Mouse (Mus musculus) hindbrain, postnatal 0 days (tissue): ENCODE measurements at regions not wholly inside any gene's neighbourhood (a gene's known extent, or its start where the extent isn't known, plus 50 kb on each side); places are given as distances from the start of the nearest gene placed in this dataset.
A peak's percentile ranks its signal among the peaks of the same experiment; 100 is the strongest.

Source experiments
- ATAC-seq: fragments of 200-750 bp; cut with Nextera tagmentation; 2 replicates; pipeline ENCODE4 v1.8.0; 2017; ENCODE audit warnings: mild to moderate bottlenecking, moderate TSS enrichment, moderate library complexity
- DNase-seq: peaks from one replicate; pipeline ENCODE4 v3.0.0-alpha.2; 2015; ENCODE audit warnings: low spot score
- H3K27ac ChIP-seq: fragments of 300-500 bp; sonication (generic); 2 replicates; pipeline ENCODE4 v1.5.1; 2014; ENCODE audit warnings: mild to moderate bottlenecking
- H3K27me3 ChIP-seq: fragments of 300-500 bp; sonication (generic); 2 replicates; pipeline ENCODE4 v1.6.1; 2014; ENCODE audit warnings: low read length, mixed read lengths; ENCODE audit not compliant: insufficient read depth
- H3K36me3 ChIP-seq: fragments of 300-500 bp; sonication (generic); 2 replicates; pipeline ENCODE4 v1.6.1; 2014; ENCODE audit warnings: low read length, mixed read lengths; ENCODE audit not compliant: insufficient read depth
- H3K4me1 ChIP-seq: fragments of 300-500 bp; sonication (generic); 2 replicates; pipeline ENCODE4 v1.6.1; 2014; ENCODE audit warnings: antibody characterized with exemption, low read length, mixed read lengths; ENCODE audit not compliant: insufficient read depth
- H3K4me2 ChIP-seq: fragments of 300-500 bp; sonication (generic); 2 replicates; pipeline ENCODE4 v1.6.1; 2014; ENCODE audit warnings: low read depth, mild to moderate bottlenecking, low read length, moderate library complexity, mixed read lengths
- H3K4me3 ChIP-seq: fragments of 300-500 bp; sonication (generic); 2 replicates; pipeline ENCODE4 v1.5.1; 2014; ENCODE audit warnings: low read length
- H3K9ac ChIP-seq: fragments of 300-500 bp; sonication (generic); replicated peaks from 2 replicates; pipeline ENCODE4 v1.6.1; 2014; ENCODE audit warnings: mild to moderate bottlenecking, low read length, moderate library complexity, mixed read lengths
- H3K9me3 ChIP-seq: fragments of 300-500 bp; sonication (generic); 2 replicates; pipeline ENCODE4 v1.6.1; 2016; ENCODE audit warnings: low read length, mixed read lengths
- CTCF ChIP-seq: IDR thresholded peaks from 2 replicates; pipeline ENCODE4 v1.5.1; 2016; ENCODE audit warnings: antibody characterized with exemption, control low read depth, low read depth
- WGBS: fragments of 180-500 bp; shearing (Covaris S2); extraction: QIAGEN DNeasy Blood & Tissue Kit; methylation state at CpG from one replicate; pipeline ENCODE4 v1.1.7; 2014; 5-methylcytosine and 5-hydroxymethylcytosine counted together

GRCm38 (mm10) chr13:115451244-115451643 lies 349.5 kb upstream of the Itga1 start:
- Histone ChIP-seq H3K36me3 (no peaks in the 10 kb centered on the region), H3K27me3 (no peaks in the 10 kb centered on the region), H3K4me1 (no peaks in the 10 kb centered on the region), H3K4me3 (no peak overlapping the region), H3K27ac (no peak overlapping the region), H3K9me3 (no peaks in the 10 kb centered on the region), H3K4me2 (no peak overlapping the region), H3K9ac (no peak overlapping the region)
- DNase-seq: peak; percentile 63
- no peak for ATAC-seq
- TF ChIP-seq CTCF: peak; percentile 77
- 10% methylated on average over 1 of the region's 1 CpGs for WGBS

- H3K27ac ChIP-seq: no peak overlapping the region
- 41% methylated on average over 12 of the region's 12 CpGs for WGBS
- no peaks in the 10 kb centered on the region for H3K36me3 ChIP-seq
- H3K4me2 ChIP-seq: no peak overlapping the region
- H3K4me1 ChIP-seq: no peaks in the 10 kb centered on the region
- no peak for TF ChIP-seq CTCF
- no peaks in the 10 kb centered on the region for H3K27me3 ChIP-seq
- ATAC-seq (peak; percentile 43; the same call in 1 of the 2 replicates), DNase-seq (peak; percentile 40)
- H3K9me3 ChIP-seq: no peaks in the 10 kb centered on the region
- H3K4me3 ChIP-seq: no peak overlapping the region
- H3K9ac ChIP-seq: no peak overlapping the region
Measured at GRCm38 (mm10) chr13:115427091-115428033, 325.6 kb upstream of the Itga1 start.

GRCm38 (mm10) chr13:115425610-115426562 lies 324.1 kb upstream of the Itga1 start:
- ATAC-seq (peak; percentile 49), DNase-seq (peak; percentile 55)
- Histone ChIP-seq H3K9ac (no peak overlapping the region), H3K4me3 (no peak overlapping the region), H3K4me1 (no peaks in the 10 kb centered on the region), H3K36me3 (no peaks in the 10 kb centered on the region), H3K9me3 (no peaks in the 10 kb centered on the region), H3K4me2 (no peak overlapping the region), H3K27ac (no peak overlapping the region), H3K27me3 (no peaks in the 10 kb centered on the region)
- TF ChIP-seq CTCF: no peak
- 51% methylated on average over 8 of the region's 8 CpGs for WGBS

DNA sequence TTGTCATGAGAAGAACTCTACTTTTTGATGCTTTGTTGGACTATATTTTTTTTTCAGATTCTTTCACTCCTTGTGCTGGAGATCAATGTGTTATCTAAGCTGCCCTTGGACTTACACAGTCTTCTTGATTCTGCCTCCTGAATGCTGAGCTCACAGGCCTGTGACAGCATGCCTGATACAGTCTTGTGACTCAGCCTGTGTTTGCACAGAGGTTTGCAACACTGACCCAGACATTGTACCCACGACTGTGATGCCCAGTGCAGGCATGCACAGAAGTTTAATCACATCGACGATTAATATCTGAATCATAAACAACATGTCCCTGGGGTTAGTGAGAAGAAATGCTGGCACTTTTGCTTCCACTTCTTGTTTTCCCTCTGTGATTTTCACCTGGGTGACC lies 322.0 kb upstream of the Itga1 start:
- DNase-seq: no peak
- Histone ChIP-seq H3K9me3 (no peaks in the 10 kb centered on the region), H3K4me2 (no peak overlapping the region), H3K27ac (no peak overlapping the region), H3K27me3 (no peaks in the 10 kb centered on the region), H3K4me3 (no peak overlapping the region), H3K36me3 (no peaks in the 10 kb centered on the region), H3K9ac (no peak overlapping the region), H3K4me1 (no peaks in the 10 kb centered on the region)
- ATAC-seq: no peak
- 77% methylated on average over 3 of the region's 3 CpGs for WGBS
- no peak for TF ChIP-seq CTCF

- H3K4me2 ChIP-seq: no peak overlapping the region
- no peaks in the 10 kb centered on the region for H3K4me1 ChIP-seq
- H3K9me3 ChIP-seq: no peaks in the 10 kb centered on the region
- DNase-seq (peak; percentile 41), ATAC-seq (0 out of 2 replicates have a peak, but pooled peaks have one; percentile 53)
- no peak overlapping the region for H3K27ac ChIP-seq
- H3K4me3 ChIP-seq: no peak overlapping the region
- no peaks in the 10 kb centered on the region for H3K27me3 ChIP-seq
- WGBS: 7% methylated on average over 1 of the region's 1 CpGs
- TF ChIP-seq CTCF: no peak
- no peaks in the 10 kb centered on the region for H3K36me3 ChIP-seq
- no peak overlapping the region for H3K9ac ChIP-seq
Measured at GRCm38 (mm10) chr13:115421483-115421882, 319.7 kb upstream of the Itga1 start.

DNA sequence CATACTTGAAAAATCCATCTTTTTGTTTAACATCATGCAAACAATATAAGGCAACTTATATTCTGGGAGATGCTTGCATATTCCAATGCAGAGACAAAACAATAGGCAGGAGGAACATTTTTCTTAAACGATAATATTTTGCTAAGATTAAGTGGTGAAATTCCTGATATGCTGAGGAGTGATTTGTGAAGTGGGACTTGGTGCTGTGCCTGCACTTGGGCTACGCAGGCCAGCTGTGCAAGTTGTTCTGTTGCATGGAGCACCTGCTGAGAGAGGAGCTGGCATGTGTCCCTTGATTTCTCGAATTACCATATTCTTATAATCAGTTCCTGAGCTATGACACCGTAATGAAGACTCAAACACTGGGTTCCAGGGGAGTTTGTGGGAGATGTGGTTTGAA lies 316.1 kb upstream of the Itga1 start:
- H3K27me3 ChIP-seq: no peaks in the 10 kb centered on the region
- no peak for ATAC-seq

More for the DNA sequence above, 316.1 kb upstream of the Itga1 start:
- H3K27ac ChIP-seq: no peak overlapping the region
- no peak overlapping the region for H3K9ac ChIP-seq
- H3K4me2 ChIP-seq: no peak overlapping the region
- DNase-seq: peak; percentile 28
- H3K4me1 ChIP-seq: no peaks in the 10 kb centered on the region
- H3K36me3 ChIP-seq: no peaks in the 10 kb centered on the region
- no peak for TF ChIP-seq CTCF
- H3K9me3 ChIP-seq: no peaks in the 10 kb centered on the region
- no peak overlapping the region for H3K4me3 ChIP-seq
- 39% methylated on average over 4 of the region's 4 CpGs for WGBS
